Mouse (Mus musculus): Measurements from ENCODE around the gene Ntn4.

- no peak for TF ChIP-seq GABPA (IDR thresholded peaks at IDR 0.05; ENCODE audit: insufficient replicate concordance, low read depth, low read length)
- no peak for TF ChIP-seq EP300 (IDR thresholded peaks at IDR 0.05; ENCODE audit: low read length)
- TF ChIP-seq SMC3 (IDR thresholded peaks at IDR 0.05; ENCODE audit: low read depth, low read length): no peak
- TF ChIP-seq POLR2A (IDR thresholded peaks at IDR 0.05; ENCODE audit: low read depth, low read length): no peak
- TF ChIP-seq CTCF (conservative IDR thresholded peaks at IDR 0.05 in 1 of 2, IDR thresholded peaks at IDR 0.05 in 1 of 2; ENCODE audit: low read depth in 2 of 2, low read length in 2 of 2): no peak
- TF ChIP-seq BHLHE40 (IDR thresholded peaks at IDR 0.05; ENCODE audit: low read depth, low read length): no peak
- no peak for TF ChIP-seq NELFE (IDR thresholded peaks at IDR 0.05; ENCODE audit: low read depth, low read length)
- TF ChIP-seq NRF1 (IDR thresholded peaks at IDR 0.05; ENCODE audit: low read depth, low read length): no peak
- TF ChIP-seq HCFC1 (IDR thresholded peaks at IDR 0.05; ENCODE audit: low read depth, low read length): no peak
- TF ChIP-seq USF1 (IDR thresholded peaks at IDR 0.05; ENCODE audit: low read depth, low read length): no peak
Measured at GRCm38 (mm10) chr10:93767245-93767644, 126.8 kb downstream of the Ntn4 start.

Data from CH12.LX (cell line).